Mouse (Mus musculus) kidney, embryonic 14.5 days (tissue): ENCODE measurements around the gene Gm7544. TPM values are rescaled to one million over a fixed set of nuclear protein-coding genes. Genes with fewer than 3 reads are reported as not detected.
"Not testable (repeated sequence)": the region's sequence is repeated elsewhere in the genome, so short reads cannot be mapped to it uniquely, and the experiment has no call there.

Source experiments
- ATAC-seq: fragments of 200-750 bp; cut with Nextera tagmentation; 2 replicates; pipeline ENCODE4 v1.8.0; 2017; ENCODE audit warnings: moderate number of reproducible peaks, mild to moderate bottlenecking, moderate TSS enrichment, moderate library complexity; ENCODE audit not compliant: low FRiP score, low TSS enrichment
- H3K27ac ChIP-seq: fragments of 300-500 bp; sonication (generic); 2 replicates; pipeline ENCODE4 v1.5.1; 2014; ENCODE audit warnings: low read depth, mild to moderate bottlenecking, low read length, moderate library complexity, mixed read lengths
- H3K27me3 ChIP-seq: fragments of 300-500 bp; sonication (generic); 2 replicates; pipeline ENCODE4 v1.6.1; 2014; ENCODE audit warnings: mild to moderate bottlenecking, low read length; ENCODE audit not compliant: control insufficient read depth, insufficient read depth
- H3K36me3 ChIP-seq: fragments of 300-500 bp; sonication (generic); 2 replicates; pipeline ENCODE4 v1.6.1; 2014; ENCODE audit warnings: low read length, mixed read lengths; ENCODE audit not compliant: control insufficient read depth, insufficient read depth
- H3K4me1 ChIP-seq: fragments of 300-500 bp; sonication (generic); 2 replicates; pipeline ENCODE4 v1.6.1; 2014; ENCODE audit warnings: low read length, mixed read lengths; ENCODE audit not compliant: control insufficient read depth, insufficient read depth
- H3K4me2 ChIP-seq: fragments of 300-500 bp; sonication (generic); replicated peaks from 2 replicates; pipeline ENCODE4 v1.6.1; 2014; ENCODE audit warnings: low read depth, mild to moderate bottlenecking, low read length
- H3K4me3 ChIP-seq: fragments of 300-500 bp; sonication (generic); 2 replicates; pipeline ENCODE4 v1.5.1; 2014; ENCODE audit warnings: mild to moderate bottlenecking, low read length
- H3K9ac ChIP-seq: fragments of 300-500 bp; sonication (generic); 2 replicates; pipeline ENCODE4 v1.6.1; 2014; ENCODE audit warnings: low read depth, mild to moderate bottlenecking, low read length, moderate library complexity
- H3K9me3 ChIP-seq: fragments of 300-500 bp; sonication (generic); 2 replicates; pipeline ENCODE4 v1.6.1; 2016; ENCODE audit warnings: low read length; ENCODE audit not compliant: control insufficient read depth
- WGBS: fragments of 180-500 bp; shearing (Covaris S2); extraction: QIAGEN DNeasy Blood & Tissue Kit; methylation state at CpG from one replicate; pipeline ENCODE4 v1.1.7; 2014; 5-methylcytosine and 5-hydroxymethylcytosine counted together
- polyA plus RNA-seq: library from polyadenylated mRNA; unstranded; fragments of >200 nt; fragmentation: Nextera tagmentation; extraction: Ambion mirVana; gene quantifications from 2 replicates; pipeline ENCODE4 v1.2.1, GENCODE M21; 2014

The Gm7544 gene
- polyA plus RNA-seq = not detected in 2 replicates

- H3K9me3 ChIP-seq, H3K27me3 ChIP-seq, H3K36me3 ChIP-seq, H3K4me1 ChIP-seq, H3K27ac ChIP-seq, H3K9ac ChIP-seq, H3K4me3 ChIP-seq, ATAC-seq, H3K4me2 ChIP-seq: not testable (repeated sequence)
Measured at GRCm38 (mm10) chr1:82955913-82956312, at the start of gene Gm7544. Gene Gm7544, minus strand, starts transcription at chr1:82956013.

GRCm38 (mm10) chr1:83000306-83000705 is 44.5 kb upstream of the Gm7544 start, which contains the start of gene Gm47959:
Gene Gm47959, plus strand, starts transcription at chr1:83000548.
- H3K9me3 ChIP-seq, H3K36me3 ChIP-seq, H3K9ac ChIP-seq, H3K27ac ChIP-seq, H3K4me1 ChIP-seq, H3K27me3 ChIP-seq, H3K4me3 ChIP-seq, H3K4me2 ChIP-seq, ATAC-seq: not testable (repeated sequence)
- 95% methylated on average over 5 of the region's 9 CpGs for WGBS

GRCm38 (mm10) chr1:82993947-82994346 is 38.1 kb upstream of the Gm7544 start:
- Histone ChIP-seq H3K27me3 (no peaks in the 10 kb centered on the region), H3K4me3 (no peak overlapping the region), H3K27ac (no peak overlapping the region), H3K9ac (no peak overlapping the region), H3K4me2 (no peak overlapping the region), H3K9me3 (no peaks in the 10 kb centered on the region), H3K4me1 (no peaks in the 10 kb centered on the region), H3K36me3 (no peaks in the 10 kb centered on the region)
- ATAC-seq = no peak
- WGBS = 85% methylated on average over 3 of the region's 3 CpGs

GRCm38 (mm10) chr1:82992093-82992492 is 36.3 kb upstream of the Gm7544 start:
- Histone ChIP-seq H3K4me2 (no peak overlapping the region), H3K9ac (no peak overlapping the region), H3K4me3 (no peak overlapping the region), H3K36me3 (no peaks in the 10 kb centered on the region), H3K9me3 (no peaks in the 10 kb centered on the region), H3K4me1 (no peaks in the 10 kb centered on the region), H3K27me3 (no peaks in the 10 kb centered on the region), H3K27ac (no peak overlapping the region)
- 66% methylated on average over 6 of the region's 6 CpGs for WGBS
- ATAC-seq = no peak

- 82% methylated on average over 3 of the region's 3 CpGs for WGBS
- no peak overlapping the region for H3K4me3 ChIP-seq
- no peaks in the 10 kb centered on the region for H3K27me3 ChIP-seq
- no peaks in the 10 kb centered on the region for H3K4me1 ChIP-seq
- no peaks in the 10 kb centered on the region for H3K9me3 ChIP-seq
- no peak overlapping the region for H3K27ac ChIP-seq
- H3K36me3 ChIP-seq = no peaks in the 10 kb centered on the region
- H3K4me2 ChIP-seq = no peak overlapping the region
- no peak for ATAC-seq
- no peak overlapping the region for H3K9ac ChIP-seq
Measured at GRCm38 (mm10) chr1:82991596-82991995, 35.8 kb upstream of the Gm7544 start.

GRCm38 (mm10) chr1:82991062-82991461 is 35.2 kb upstream of the Gm7544 start:
- H3K4me1 ChIP-seq = no peaks in the 10 kb centered on the region
- H3K9me3 ChIP-seq = no peaks in the 10 kb centered on the region
- H3K4me3 ChIP-seq = no peak overlapping the region
- 73% methylated on average over 4 of the region's 4 CpGs for WGBS
- H3K4me2 ChIP-seq = no peak overlapping the region
- no peaks in the 10 kb centered on the region for H3K27me3 ChIP-seq
- no peaks in the 10 kb centered on the region for H3K36me3 ChIP-seq
- no peak for ATAC-seq
- no peak overlapping the region for H3K9ac ChIP-seq
- no peak overlapping the region for H3K27ac ChIP-seq

GRCm38 (mm10) chr1:82987530-82988198 is 31.9 kb upstream of the Gm7544 start:
- no peak overlapping the region for H3K9ac ChIP-seq
- no peaks in the 10 kb centered on the region for H3K27me3 ChIP-seq
- WGBS = 40% methylated on average over 4 of the region's 4 CpGs
- ATAC-seq = no peak
- H3K9me3 ChIP-seq = peaks cover 6% of the 10 kb centered on the region; the same call in 1 of the 2 replicates
- H3K36me3 ChIP-seq = no peaks in the 10 kb centered on the region
- H3K4me3 ChIP-seq = no peak overlapping the region
- H3K4me1 ChIP-seq = no peaks in the 10 kb centered on the region
- no peak overlapping the region for H3K4me2 ChIP-seq
- H3K27ac ChIP-seq = no peak overlapping the region

GRCm38 (mm10) chr1:82986738-82987137 is 30.9 kb upstream of the Gm7544 start:
- 90% methylated on average over 6 of the region's 6 CpGs for WGBS
- H3K4me3 ChIP-seq = no peak overlapping the region
- no peak overlapping the region for H3K27ac ChIP-seq

GRCm38 (mm10) chr1:82977840-82978239 is 22.0 kb upstream of the Gm7544 start:
- no peak overlapping the region for H3K4me3 ChIP-seq
- H3K36me3 ChIP-seq = no peaks in the 10 kb centered on the region
- no peak for ATAC-seq
- H3K9me3 ChIP-seq = no peaks in the 10 kb centered on the region
- no peak overlapping the region for H3K27ac ChIP-seq
- no peaks in the 10 kb centered on the region for H3K27me3 ChIP-seq
- H3K4me2 ChIP-seq = no peak overlapping the region
- H3K4me1 ChIP-seq = no peaks in the 10 kb centered on the region
- H3K9ac ChIP-seq = no peak overlapping the region

More at GRCm38 (mm10) chr1:82986738-82987137, 30.9 kb upstream of the Gm7544 start:
- Histone ChIP-seq H3K4me2 (no peak overlapping the region), H3K4me1 (no peaks in the 10 kb centered on the region), H3K36me3 (no peaks in the 10 kb centered on the region), H3K9ac (no peak overlapping the region), H3K27me3 (no peaks in the 10 kb centered on the region), H3K9me3 (peaks cover 6% of the 10 kb centered on the region; the same call in 1 of the 2 replicates)
- ATAC-seq = no peak
